Mouse (Mus musculus): Measurements from ENCODE around the gene Evc. TPM values are rescaled to one million over a fixed set of nuclear protein-coding genes. Genes with fewer than 3 reads are reported as not detected.

Evc gene
- total RNA-seq, 2 experiments from 2014 or later, result 13.5 to 16.6 TPM

DNA sequence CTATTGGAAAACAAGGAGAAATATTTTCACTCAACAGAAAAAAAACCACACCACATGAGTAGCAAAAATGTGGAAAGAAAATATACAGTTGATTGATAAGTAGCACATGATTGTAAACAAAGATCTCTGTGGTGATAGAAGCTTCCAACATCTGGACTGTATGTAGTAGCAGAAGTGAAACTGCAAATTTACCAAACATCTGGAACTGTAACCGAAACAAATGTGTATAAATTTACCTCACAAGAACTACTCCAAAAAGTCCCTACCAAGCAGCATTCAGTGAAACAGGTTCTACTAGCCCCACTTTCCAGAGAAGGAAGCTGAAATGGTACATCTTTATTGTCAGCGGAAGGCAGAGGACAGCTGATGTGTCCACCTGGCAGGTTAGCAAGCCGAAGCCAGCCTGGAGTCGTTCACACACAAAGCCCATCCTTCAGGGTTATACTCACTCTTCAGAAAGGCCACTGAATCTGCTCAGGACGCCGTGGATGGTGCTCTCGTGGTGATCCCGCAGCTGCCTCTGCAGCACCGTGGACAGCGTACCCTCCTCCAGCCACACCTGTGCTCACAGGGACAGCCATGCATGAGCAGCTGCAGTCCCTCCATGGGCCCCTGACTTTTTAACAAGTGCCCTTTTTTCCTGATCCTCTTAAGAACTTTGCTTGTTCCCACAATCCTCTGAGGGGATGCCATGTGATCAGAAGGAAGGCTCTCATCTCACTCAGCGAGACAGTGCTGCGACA is 23.5 kb downstream of the Evc start:
- DNase-seq (ENCODE audit: low spot score in 2 of 2), result no peak

- no peak for DNase-seq (ENCODE audit: low spot score in 2 of 2)
These were observed 26.7 kb downstream of the Evc start for GRCm38 (mm10) chr5:37310026-37310425.

DNA sequence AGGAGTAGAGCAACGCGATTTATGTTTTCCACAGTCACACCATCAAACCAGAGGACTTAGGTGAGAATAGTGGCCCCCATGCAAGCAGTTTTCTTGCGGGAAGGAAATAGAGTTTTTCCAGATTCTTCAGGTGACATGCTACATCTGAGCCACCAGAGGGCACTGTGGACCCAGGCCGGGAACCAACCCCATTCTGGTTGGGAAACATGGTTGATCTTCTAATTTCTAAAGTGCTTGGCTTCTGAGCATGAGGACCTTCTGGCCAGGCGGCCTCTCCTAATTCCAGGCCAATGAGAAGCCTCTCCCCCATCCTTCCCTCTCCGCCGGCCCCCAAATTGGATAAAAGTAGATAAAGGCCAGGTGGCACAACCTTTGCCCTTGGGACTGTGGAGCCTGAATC is 38.3 kb downstream of the Evc start:
- DNase-seq (ENCODE audit: low spot score in 2 of 2), result no peak

DNA sequence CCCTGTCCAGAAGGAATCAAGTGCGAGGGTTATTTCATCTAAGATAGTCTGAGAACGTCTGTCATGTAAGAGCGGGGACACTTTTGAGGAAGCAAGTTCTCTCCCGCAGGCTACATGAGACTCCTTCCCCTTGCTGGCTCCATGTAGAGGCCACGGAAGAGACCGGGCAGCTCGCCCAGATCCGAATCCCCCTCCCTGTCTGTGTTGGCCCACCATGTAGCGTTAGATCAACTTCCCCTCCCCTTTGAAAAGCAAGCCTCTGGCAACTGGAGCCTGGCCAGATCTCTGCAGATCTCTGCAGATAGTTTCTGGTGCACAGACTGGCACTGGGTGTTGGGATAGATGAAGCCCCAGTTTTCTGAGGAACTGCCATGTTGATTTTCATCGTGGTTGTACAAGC is 40.0 kb downstream of the Evc start:
- no peak for DNase-seq (ENCODE audit: low spot score in 2 of 2)

GRCm38 (mm10) chr5:37290983-37291382 is 45.7 kb downstream of the Evc start:
- DNase-seq (ENCODE audit: low spot score in 2 of 2), result peak in 1 of 2 experiments; percentile 44

GRCm38 (mm10) chr5:37289236-37289635 is 47.5 kb downstream of the Evc start:
- peak; percentile 54 to 81 for DNase-seq (ENCODE audit: low spot score in 2 of 2)

- peak; percentile 51 to 77 for DNase-seq (ENCODE audit: low spot score in 2 of 2)
These were observed 48.3 kb downstream of the Evc start for GRCm38 (mm10) chr5:37288374-37288773.

- DNase-seq (ENCODE audit: low spot score in 2 of 2), result no peak
These were observed 55.7 kb downstream of the Evc start for GRCm38 (mm10) chr5:37281021-37281420.

- DNase-seq (ENCODE audit: low spot score in 2 of 2), result no peak
These were observed 72.9 kb downstream of the Evc start for GRCm38 (mm10) chr5:37263816-37264215.

DNA sequence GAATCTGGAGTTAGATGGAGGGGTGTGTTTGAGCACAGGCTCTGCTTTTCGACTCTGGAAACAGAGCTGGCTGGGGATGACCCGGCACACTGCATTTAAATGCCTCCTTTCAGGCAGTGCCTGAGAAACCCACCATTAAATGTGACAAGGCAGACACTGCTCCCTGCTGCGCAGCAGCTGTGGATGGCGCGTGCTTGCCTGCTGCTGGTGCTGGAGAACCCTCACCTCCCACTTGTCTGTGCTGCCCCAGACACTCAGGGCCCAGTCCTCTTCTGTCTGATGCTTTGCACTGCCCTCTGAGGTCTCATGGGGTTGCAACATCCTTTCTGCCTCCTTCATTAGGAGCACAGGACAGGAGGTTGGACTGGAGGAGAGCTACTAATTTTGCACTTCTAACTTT is 75.0 kb downstream of the Evc start:
- DNase-seq (ENCODE audit: low spot score in 2 of 2), result no peak

- no peak for DNase-seq (ENCODE audit: low spot score in 2 of 2)
These were observed 79.5 kb downstream of the Evc start for GRCm38 (mm10) chr5:37257243-37257642.

DNA sequence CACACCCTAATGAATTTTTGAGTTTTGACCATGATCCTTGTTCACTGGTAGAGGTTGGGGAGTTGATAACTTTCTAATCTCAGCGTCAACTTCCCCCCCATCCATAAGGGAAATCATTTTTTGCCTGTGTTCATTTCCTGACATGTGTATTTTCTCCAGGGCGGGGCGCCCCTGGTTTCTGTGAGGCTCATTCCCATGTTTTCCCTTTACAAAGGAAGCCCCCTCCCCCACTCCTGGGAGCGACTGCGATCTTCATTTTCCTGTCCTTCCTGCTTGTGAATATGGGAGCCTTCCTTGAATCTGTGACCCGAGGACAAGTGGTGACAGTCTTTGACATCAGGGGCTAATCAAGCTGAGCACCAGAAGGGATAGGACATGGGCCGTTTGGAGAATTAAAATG is 79.9 kb downstream of the Evc start:
- no peak for DNase-seq (ENCODE audit: low spot score in 2 of 2)

DNA sequence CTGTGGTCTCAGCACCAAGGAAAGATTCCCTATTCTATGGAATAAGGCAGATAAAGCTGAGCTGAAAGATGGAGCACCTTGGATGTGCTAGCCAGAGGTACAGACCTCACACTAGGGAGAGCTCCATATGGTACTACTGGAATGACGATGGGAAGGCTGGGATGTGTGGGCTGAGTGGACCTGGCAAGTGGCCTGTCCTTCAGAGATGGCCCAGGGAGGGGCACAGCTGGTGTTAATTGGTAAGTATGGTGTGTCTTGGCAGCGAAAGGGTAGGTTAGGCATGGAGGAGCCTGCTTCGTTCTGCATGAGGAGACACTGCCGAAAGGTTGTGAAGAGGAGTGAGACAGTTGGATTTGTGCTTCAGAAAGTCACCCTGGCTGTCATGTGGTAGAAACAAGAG is 82.2 kb downstream of the Evc start:
- DNase-seq (ENCODE audit: low spot score in 2 of 2), result no peak

GRCm38 (mm10) chr5:37252101-37252804 is 84.4 kb downstream of the Evc start:
- DNase-seq (ENCODE audit: low spot score in 2 of 2), result peak in 1 of 2 experiments; percentile 40

GRCm38 (mm10) chr5:37251596-37251995 is 85.1 kb downstream of the Evc start:
- no peak for DNase-seq (ENCODE audit: low spot score in 2 of 2)

GRCm38 (mm10) chr5:37248870-37249269 is 87.8 kb downstream of the Evc start:
- DNase-seq (ENCODE audit: low spot score in 2 of 2), result no peak

DNA sequence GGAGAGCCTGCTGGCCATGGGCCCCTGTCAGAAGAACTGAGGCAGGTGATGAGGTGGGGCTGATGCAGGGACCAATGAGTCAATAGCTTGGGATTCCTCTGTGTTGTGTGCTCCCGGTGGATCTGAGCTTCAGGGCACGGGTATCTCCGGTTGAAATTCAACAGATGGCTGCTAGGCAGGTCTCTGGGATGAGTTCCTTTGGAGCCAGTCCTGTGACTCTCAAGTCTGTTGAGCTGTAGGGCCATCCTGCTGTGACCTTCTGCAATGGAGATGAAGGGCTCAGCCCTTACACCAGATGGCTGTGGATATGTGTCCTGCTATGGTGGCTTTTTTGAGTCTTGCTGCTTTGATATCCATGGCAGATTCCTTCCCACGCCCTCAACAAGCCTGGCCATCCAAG is 89.2 kb downstream of the Evc start:
- no peak for DNase-seq (ENCODE audit: low spot score in 2 of 2)

GRCm38 (mm10) chr5:37246138-37246910 is 90.4 kb downstream of the Evc start:
- no peak for DNase-seq (ENCODE audit: low spot score in 2 of 2)

DNA sequence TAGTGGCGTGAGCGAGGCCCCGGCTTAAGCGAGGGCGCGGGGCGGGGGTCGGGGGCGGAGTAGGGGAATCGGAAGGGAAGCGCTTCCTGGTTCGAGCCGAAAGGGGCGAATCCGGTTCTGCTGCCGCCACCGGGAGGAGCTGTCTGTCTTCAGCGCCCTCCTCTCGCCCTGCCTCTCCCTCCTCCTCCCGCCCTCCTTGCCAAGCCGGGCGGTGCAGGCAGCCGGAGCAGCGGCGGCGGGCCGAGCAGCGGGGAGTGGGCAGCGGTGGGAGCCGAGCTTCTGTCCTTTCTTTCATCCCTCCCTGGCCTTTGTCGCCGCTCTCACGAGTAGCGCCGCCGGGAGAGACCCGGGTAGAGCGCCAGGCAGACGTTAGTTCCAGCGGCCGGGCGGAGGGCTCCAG is 91.0 kb downstream of the Evc start:
- DNase-seq (ENCODE audit: low spot score in 2 of 2), result peak; percentile 80 to 84

DNA sequence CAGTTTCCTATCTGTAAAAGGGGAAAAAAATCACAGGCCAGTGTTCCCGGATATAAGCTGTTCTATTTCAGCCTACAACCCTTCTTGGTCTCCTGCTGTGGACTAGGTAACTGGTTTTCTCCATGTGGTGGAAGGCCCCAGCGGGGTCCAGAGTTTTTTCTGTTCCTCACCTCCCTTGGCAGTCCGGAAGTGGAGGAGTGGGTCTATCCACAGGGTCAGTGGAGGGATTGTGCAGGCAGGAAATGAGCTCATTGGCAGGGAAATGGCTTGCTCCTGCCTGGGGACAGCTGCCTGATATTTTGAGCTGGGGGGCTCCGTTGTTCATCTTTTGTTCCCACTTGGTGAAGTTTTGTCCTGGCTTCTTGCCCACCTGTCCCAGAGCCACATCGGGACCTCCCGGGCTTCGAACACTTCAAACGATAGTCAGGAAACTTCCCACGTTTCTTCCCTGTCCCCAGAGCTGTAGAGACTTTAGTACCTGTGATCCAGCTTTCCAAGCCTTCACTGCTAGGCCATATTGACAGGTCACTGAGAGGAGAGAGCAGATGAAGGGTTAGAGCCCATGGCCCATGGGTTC is 91.9 kb downstream of the Evc start:
- DNase-seq (ENCODE audit: low spot score in 2 of 2), result no peak

GRCm38 (mm10) chr5:37244161-37244560 is 92.5 kb downstream of the Evc start:
- DNase-seq (ENCODE audit: low spot score in 2 of 2), result peak in 1 of 2 experiments; percentile 81
